Mouse (Mus musculus) ES-Bruce4 (cell line): Measurements from ENCODE around the gene Grm5. TPM values are rescaled to one million over a fixed set of nuclear protein-coding genes. Genes with fewer than 3 reads are reported as not detected.

Experiments
- H3K27ac ChIP-seq: 2 replicates; pipeline ENCODE4 v1.5.1; 2012; ENCODE audit warnings: low read length, inconsistent platforms; ENCODE audit not compliant: insufficient read depth
- H3K27me3 ChIP-seq: 2 replicates; pipeline ENCODE4 v1.6.1; 2012; ENCODE audit warnings: mild to moderate bottlenecking, low read length, inconsistent platforms; ENCODE audit not compliant: control insufficient read depth, poor library complexity, insufficient read depth, severe bottlenecking
- H3K36me3 ChIP-seq: 2 replicates; pipeline ENCODE4 v1.6.1; 2012; ENCODE audit warnings: inconsistent platforms, mild to moderate bottlenecking, low read length, moderate library complexity; ENCODE audit not compliant: control insufficient read depth, poor library complexity, insufficient read depth, severe bottlenecking
- H3K4me1 ChIP-seq: one replicate; pipeline ENCODE4 v1.8.1; 2011; ENCODE audit warnings: low read length; ENCODE audit not compliant: control insufficient read depth, insufficient read depth
- H3K4me3 ChIP-seq: 2 replicates; pipeline ENCODE4 v1.5.1; 2011; ENCODE audit warnings: low read depth, mild to moderate bottlenecking, low read length
- H3K9ac ChIP-seq: 2 replicates; pipeline ENCODE4 v1.6.1; 2012; ENCODE audit warnings: low read depth, mild to moderate bottlenecking, inconsistent platforms; ENCODE audit not compliant: poor library complexity, severe bottlenecking
- H3K9me3 ChIP-seq: replicated peaks from 2 replicates; pipeline ENCODE4 v1.6.1; 2012; ENCODE audit warnings: mild to moderate bottlenecking, low read length, inconsistent platforms; ENCODE audit not compliant: control insufficient read depth, poor library complexity, insufficient read depth, severe bottlenecking
- CTCF ChIP-seq: IDR thresholded peaks from one replicate; pipeline ENCODE4 v1.8.1; 2011; ENCODE audit warnings: low read depth, low read length
- EP300 ChIP-seq: IDR thresholded peaks from 2 replicates; pipeline ENCODE4 v1.6.1; 2011; ENCODE audit warnings: low read depth, low read length; ENCODE audit not compliant: insufficient read depth
- POLR2A ChIP-seq: IDR thresholded peaks from one replicate; pipeline ENCODE4 v1.8.1; 2011; ENCODE audit warnings: low read length; ENCODE audit not compliant: insufficient read depth
- polyA plus RNA-seq: library from polyadenylated mRNA; stranded (reverse); fragments of >200 nt; gene quantifications from 2 replicates; pipeline ENCODE4 v1.2.4, GENCODE M21; 2011; ENCODE audit warnings: low read depth; ENCODE audit not compliant: missing spikeins, insufficient read depth, insufficient read length

Grm5 gene
- polyA plus RNA-seq, 1 experiment: not detected

- no peak for TF ChIP-seq CTCF
- TF ChIP-seq EP300: no peak
- TF ChIP-seq POLR2A: no peak
Measured at GRCm38 (mm10) chr7:87846082-87846481, 262.1 kb downstream of the Grm5 start.

GRCm38 (mm10) chr7:87925956-87926355, 342.0 kb downstream of the Grm5 start:
- TF ChIP-seq POLR2A (no peak), EP300 (no peak), CTCF (no peak)
- H3K27ac ChIP-seq: no peak overlapping the region
- no peak overlapping the region for H3K4me3 ChIP-seq
- no peaks in the 10 kb centered on the region for H3K27me3 ChIP-seq
- no peaks in the 10 kb centered on the region for H3K4me1 ChIP-seq
- H3K36me3 ChIP-seq: no peaks in the 10 kb centered on the region
- no peak overlapping the region for H3K9ac ChIP-seq
- no peaks in the 10 kb centered on the region for H3K9me3 ChIP-seq

More at GRCm38 (mm10) chr7:87846082-87846481, 262.1 kb downstream of the Grm5 start:
- Histone ChIP-seq H3K9me3 (no peaks in the 10 kb centered on the region), H3K27me3 (no peaks in the 10 kb centered on the region), H3K36me3 (no peaks in the 10 kb centered on the region), H3K4me1 (no peaks in the 10 kb centered on the region), H3K9ac (no peak overlapping the region), H3K4me3 (no peak overlapping the region), H3K27ac (no peak overlapping the region)

GRCm38 (mm10) chr7:87937415-87937814, 353.4 kb downstream of the Grm5 start:
- Histone ChIP-seq H3K4me1 (no peaks in the 10 kb centered on the region), H3K9me3 (no peaks in the 10 kb centered on the region), H3K9ac (no peak overlapping the region), H3K27ac (no peak overlapping the region), H3K4me3 (no peak overlapping the region), H3K27me3 (no peaks in the 10 kb centered on the region), H3K36me3 (no peaks in the 10 kb centered on the region)
- TF ChIP-seq CTCF: no peak
- TF ChIP-seq EP300: no peak
- TF ChIP-seq POLR2A: no peak

- Histone ChIP-seq H3K9me3 (no peaks in the 10 kb centered on the region), H3K27ac (no peak overlapping the region), H3K4me1 (no peaks in the 10 kb centered on the region), H3K36me3 (no peaks in the 10 kb centered on the region), H3K9ac (no peak overlapping the region), H3K27me3 (no peaks in the 10 kb centered on the region; the same call in 1 of the 2 replicates), H3K4me3 (no peak overlapping the region)
- TF ChIP-seq POLR2A (no peak), EP300 (no peak), CTCF (no peak)
Measured at GRCm38 (mm10) chr7:87938265-87938664, 354.3 kb downstream of the Grm5 start.

- Histone ChIP-seq H3K4me1 (no peaks in the 10 kb centered on the region), H3K4me3 (no peak overlapping the region), H3K36me3 (no peaks in the 10 kb centered on the region), H3K9ac (no peak overlapping the region), H3K27me3 (no peaks in the 10 kb centered on the region), H3K27ac (no peak overlapping the region), H3K9me3 (no peaks in the 10 kb centered on the region)
- TF ChIP-seq CTCF (no peak), EP300 (no peak), POLR2A (no peak)
Measured at GRCm38 (mm10) chr7:87950205-87950604, 366.2 kb downstream of the Grm5 start.

- Histone ChIP-seq H3K4me1 (no peaks in the 10 kb centered on the region), H3K27ac (no peak overlapping the region), H3K27me3 (no peaks in the 10 kb centered on the region), H3K4me3 (no peak overlapping the region), H3K9ac (no peak overlapping the region), H3K36me3 (no peaks in the 10 kb centered on the region), H3K9me3 (no peaks in the 10 kb centered on the region)
- TF ChIP-seq CTCF (no peak), POLR2A (no peak), EP300 (no peak)
Measured at GRCm38 (mm10) chr7:87973216-87973615, 389.2 kb downstream of the Grm5 start.
